Mouse (Mus musculus): ENCODE data around the gene Dhx38. TPM values are rescaled to one million over a fixed set of nuclear protein-coding genes. Genes with fewer than 3 reads are reported as not detected.
A peak's percentile ranks its signal among the peaks of the same experiment; 100 is the strongest.

Dhx38 gene
- polyA plus RNA-seq (2016; fragmentation: Nextera tagmentation; extraction: Ambion mirVana): 19.5 and 19.8 TPM in 2 replicates

GRCm38 (mm10) chr8:109565498-109566333 is at the start of gene Dhx38, which contains the start of gene Txnl4b:
Dhx38 (minus strand) TSS chr8:109565861.
Txnl4b (plus strand) TSS chr8:109565892.
- Histone ChIP-seq H3K36me3 (peaks cover 42% of the 10 kb centered on the region), H3K4me1 (replicated peaks) (peaks cover 14% of the 10 kb centered on the region), H3K4me2 (peak within 1 kb of the TSS; percentile 89), H3K9ac (peak within 1 kb of the TSS; percentile 92), H3K27ac (ENCODE audit: poor library complexity, severe bottlenecking) (peak within 1 kb of the TSS; percentile 92), H3K4me3 (peak within 1 kb of the TSS; percentile 84), H3K9me3 (replicated peaks) (no peaks in the 10 kb centered on the region), H3K27me3 (replicated peaks) (no peaks in the 10 kb centered on the region)
- peak; percentile 99 for ATAC-seq (ENCODE audit: insufficient number of reproducible peaks, low FRiP score)
- WGBS: under 1% methylated on average over 52 of the region's 52 CpGs

DNA sequence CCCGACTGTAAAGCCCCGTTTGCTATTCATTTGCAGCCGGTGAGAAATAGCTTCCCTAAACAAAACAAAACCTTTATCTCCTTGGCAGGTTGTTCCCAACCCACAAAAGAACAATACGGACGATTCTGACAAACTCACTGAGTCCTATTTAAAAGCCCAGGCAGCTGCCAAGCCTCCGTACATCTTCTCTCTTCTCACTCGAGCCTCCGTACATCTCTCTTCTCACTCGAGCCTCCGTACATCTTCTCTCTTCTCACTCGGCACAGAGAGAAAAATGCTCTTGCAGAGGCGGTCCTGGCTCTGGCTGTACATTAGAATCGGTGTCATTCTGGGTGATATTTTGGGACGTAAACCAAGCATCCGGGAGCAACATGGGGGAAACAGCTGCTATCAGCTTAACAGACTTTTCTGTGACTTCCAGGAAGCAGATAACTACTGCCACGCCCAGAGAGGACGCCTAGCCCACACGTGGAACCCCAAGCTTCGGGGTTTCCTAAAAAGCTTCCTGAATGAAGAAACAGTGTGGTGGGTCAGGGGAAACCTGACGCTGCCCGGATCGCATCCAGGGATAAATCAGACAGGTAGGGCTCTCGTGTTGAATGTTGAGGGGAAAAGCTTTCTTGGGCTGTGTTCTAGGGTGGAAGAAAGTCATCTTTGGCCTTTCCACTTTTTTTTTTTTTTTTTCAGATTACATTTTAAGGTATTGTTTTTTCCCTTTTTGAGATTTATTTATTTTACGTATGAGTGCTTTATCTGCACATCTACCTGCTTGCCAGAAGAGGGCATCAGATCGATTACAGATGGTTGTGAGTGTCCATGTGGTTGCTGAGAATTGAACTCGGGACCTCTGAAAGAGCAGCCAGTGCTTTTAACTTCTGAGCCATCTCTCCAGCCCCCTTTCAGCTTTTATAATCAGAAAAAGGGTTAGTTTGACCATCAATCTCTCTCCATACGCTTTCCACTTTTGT is 48.9 kb upstream of the Dhx38 start, which contains the start of gene Pkd1l3:
Pkd1l3 (plus strand) TSS at position 275 of the 968 bp plus-strand sequence.
- 46% methylated on average over 27 of the region's 27 CpGs for WGBS
- peak within 1 kb of the TSS; percentile 44 for H3K4me2 ChIP-seq
- no peak for ATAC-seq (ENCODE audit: insufficient number of reproducible peaks, low FRiP score)
- H3K9ac ChIP-seq: no peak within 1 kb of the TSS
- H3K27me3 ChIP-seq (replicated peaks): peaks cover 5% of the 10 kb centered on the region; the same call in 1 of the 2 replicates
- H3K9me3 ChIP-seq (replicated peaks): peaks cover 3% of the 10 kb centered on the region
- H3K36me3 ChIP-seq: no peaks in the 10 kb centered on the region
- no peak within 1 kb of the TSS; the same call in 1 of the 2 replicates for H3K4me3 ChIP-seq
- H3K4me1 ChIP-seq (replicated peaks): no peaks in the 10 kb centered on the region
- no peak within 1 kb of the TSS for H3K27ac ChIP-seq (ENCODE audit: poor library complexity, severe bottlenecking)

- Histone ChIP-seq H3K4me2 (peak overlapping the region; percentile 92), H3K36me3 (peaks cover 11% of the 10 kb centered on the region), H3K27me3 (replicated peaks) (peaks cover 5% of the 10 kb centered on the region; the same call in 1 of the 2 replicates), H3K4me1 (replicated peaks) (peaks cover 10% of the 10 kb centered on the region), H3K27ac (ENCODE audit: poor library complexity, severe bottlenecking) (peak overlapping the region; percentile 94), H3K4me3 (peak overlapping the region; percentile 65), H3K9me3 (replicated peaks) (no peaks in the 10 kb centered on the region), H3K9ac (peak overlapping the region; percentile 77)
- no peak for ATAC-seq (ENCODE audit: insufficient number of reproducible peaks, low FRiP score)
- 12% methylated on average over 5 of the region's 5 CpGs for WGBS
Measured at GRCm38 (mm10) chr8:109609153-109609502, 43.5 kb upstream of the Dhx38 start.

- under 1% methylated on average over 42 of the region's 42 CpGs for WGBS
Measured at GRCm38 (mm10) chr8:109608271-109609152, 42.9 kb upstream of the Dhx38 start, which contains the start of gene Dhodh. Dhodh (minus strand) TSS chr8:109608673.

GRCm38 (mm10) chr8:109607650-109608049 is 42.0 kb upstream of the Dhx38 start:
- Histone ChIP-seq H3K27me3 (replicated peaks) (peaks cover 5% of the 10 kb centered on the region; the same call in 1 of the 2 replicates), H3K9me3 (replicated peaks) (no peaks in the 10 kb centered on the region), H3K4me2 (peak overlapping the region; percentile 92), H3K4me1 (replicated peaks) (peaks cover 10% of the 10 kb centered on the region), H3K4me3 (peak overlapping the region; percentile 65), H3K27ac (ENCODE audit: poor library complexity, severe bottlenecking) (no peak overlapping the region), H3K36me3 (peaks cover 24% of the 10 kb centered on the region), H3K9ac (peak overlapping the region; percentile 77)
- WGBS: 6% methylated on average over 12 of the region's 12 CpGs
- ATAC-seq (ENCODE audit: insufficient number of reproducible peaks, low FRiP score): no peak

More at GRCm38 (mm10) chr8:109608271-109609152, 42.9 kb upstream of the Dhx38 start, which contains the start of gene Dhodh:
- Histone ChIP-seq H3K4me2 (peak within 1 kb of the TSS; percentile 92), H3K9ac (peak within 1 kb of the TSS; percentile 77), H3K27ac (ENCODE audit: poor library complexity, severe bottlenecking) (peak within 1 kb of the TSS; percentile 94), H3K36me3 (peaks cover 17% of the 10 kb centered on the region), H3K9me3 (replicated peaks) (no peaks in the 10 kb centered on the region), H3K27me3 (replicated peaks) (peaks cover 5% of the 10 kb centered on the region; the same call in 1 of the 2 replicates), H3K4me1 (replicated peaks) (peaks cover 10% of the 10 kb centered on the region), H3K4me3 (peak within 1 kb of the TSS; percentile 65)
- peak; percentile 98 for ATAC-seq (ENCODE audit: insufficient number of reproducible peaks, low FRiP score)

DNA sequence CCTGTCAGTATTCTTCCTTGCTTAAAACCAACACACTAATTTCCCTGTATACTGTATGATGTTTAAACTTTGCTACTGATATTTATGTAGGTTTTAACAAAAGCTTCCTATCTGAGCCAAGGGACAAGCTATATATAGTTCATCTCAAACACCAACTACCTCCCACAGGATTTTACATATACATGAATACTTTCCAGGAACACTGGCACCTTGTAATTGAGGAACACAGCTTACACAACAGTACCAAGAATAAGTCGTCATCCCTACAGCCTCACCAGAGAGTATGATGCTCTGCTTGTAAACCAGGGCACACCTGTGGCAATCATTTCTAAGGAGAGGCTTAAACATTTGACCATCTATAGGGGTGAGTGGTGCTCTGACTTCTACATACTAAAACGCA is 41.1 kb upstream of the Dhx38 start:
- no peak overlapping the region for H3K4me2 ChIP-seq
- peaks cover 32% of the 10 kb centered on the region for H3K36me3 ChIP-seq
- H3K4me3 ChIP-seq: no peak overlapping the region
- peaks cover 5% of the 10 kb centered on the region; the same call in 1 of the 2 replicates for H3K27me3 ChIP-seq (replicated peaks)
- ATAC-seq (ENCODE audit: insufficient number of reproducible peaks, low FRiP score): no peak
- peaks cover 10% of the 10 kb centered on the region for H3K4me1 ChIP-seq (replicated peaks)
- no peak overlapping the region for H3K9ac ChIP-seq
- H3K27ac ChIP-seq (ENCODE audit: poor library complexity, severe bottlenecking): no peak overlapping the region
- WGBS: 79% methylated on average over 2 of the region's 2 CpGs
- no peaks in the 10 kb centered on the region for H3K9me3 ChIP-seq (replicated peaks)

- H3K9ac ChIP-seq: no peak overlapping the region
- no peak for ATAC-seq (ENCODE audit: insufficient number of reproducible peaks, low FRiP score)
- 50% methylated on average over 8 of the region's 8 CpGs for WGBS
- H3K27ac ChIP-seq (ENCODE audit: poor library complexity, severe bottlenecking): no peak overlapping the region
- no peak overlapping the region for H3K4me2 ChIP-seq
- no peaks in the 10 kb centered on the region for H3K4me1 ChIP-seq (replicated peaks)
- no peaks in the 10 kb centered on the region for H3K27me3 ChIP-seq (replicated peaks)
- no peak overlapping the region for H3K4me3 ChIP-seq
- no peaks in the 10 kb centered on the region for H3K9me3 ChIP-seq (replicated peaks)
- peaks cover 57% of the 10 kb centered on the region for H3K36me3 ChIP-seq
Measured at GRCm38 (mm10) chr8:109595854-109596253, 30.2 kb upstream of the Dhx38 start.

DNA sequence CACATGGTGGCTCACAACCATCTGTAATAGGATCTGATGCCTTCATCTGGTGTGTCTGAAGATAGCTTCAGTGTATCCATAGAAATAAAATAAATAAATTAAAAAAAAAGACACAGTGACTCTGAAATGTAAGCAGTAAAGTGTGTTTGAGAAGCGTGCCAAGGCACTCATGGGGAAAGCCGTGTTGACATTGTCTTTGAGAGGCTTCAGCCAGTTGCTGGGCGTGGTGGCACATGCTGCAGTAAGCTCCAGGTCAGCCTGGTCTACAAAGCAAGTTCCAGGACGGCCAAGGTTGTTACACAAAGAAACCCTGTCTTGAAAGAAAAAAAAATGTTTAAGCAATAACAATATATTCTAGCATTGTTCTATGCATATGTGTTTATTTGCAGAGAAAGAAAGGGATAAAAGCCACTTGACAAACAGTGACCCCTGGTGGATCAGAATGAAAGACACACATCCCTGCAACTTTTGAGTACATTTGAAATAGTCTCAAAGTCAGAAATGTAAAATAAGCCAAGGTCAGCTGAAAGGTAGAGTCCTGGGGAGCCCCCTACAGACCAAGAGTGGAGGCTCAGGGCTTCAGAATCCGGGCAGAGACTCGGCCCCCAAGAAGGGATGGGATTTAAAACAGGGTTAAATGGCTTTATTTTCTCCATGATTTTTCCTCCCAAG is 27.6 kb upstream of the Dhx38 start:
- H3K4me3 ChIP-seq: no peak overlapping the region
- H3K4me1 ChIP-seq (replicated peaks): no peaks in the 10 kb centered on the region
- H3K27ac ChIP-seq (ENCODE audit: poor library complexity, severe bottlenecking): no peak overlapping the region
- ATAC-seq (ENCODE audit: insufficient number of reproducible peaks, low FRiP score): no peak
- H3K4me2 ChIP-seq: no peak overlapping the region
- no peak overlapping the region for H3K9ac ChIP-seq
- H3K9me3 ChIP-seq (replicated peaks): no peaks in the 10 kb centered on the region
- peaks cover 44% of the 10 kb centered on the region for H3K36me3 ChIP-seq
- 73% methylated on average over 6 of the region's 6 CpGs for WGBS
- no peaks in the 10 kb centered on the region for H3K27me3 ChIP-seq (replicated peaks)

DNA sequence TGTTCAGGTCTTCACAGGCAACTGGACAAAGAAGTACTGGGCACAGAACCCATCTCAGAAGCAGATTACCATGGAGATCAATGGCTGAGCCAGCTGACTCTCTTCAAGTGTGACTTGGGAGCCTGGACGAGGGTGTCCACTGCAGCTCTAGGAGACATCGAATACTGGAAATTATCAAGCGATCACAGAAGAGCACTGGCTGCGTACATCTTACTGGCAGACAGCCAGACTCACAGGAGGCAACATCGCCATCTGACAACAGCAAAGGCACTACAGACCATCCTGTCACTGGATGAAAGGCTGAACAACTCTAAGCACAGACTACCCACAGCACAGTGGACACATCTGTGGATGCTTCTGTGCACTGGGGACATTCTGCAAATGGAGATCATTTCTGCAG is 26.5 kb upstream of the Dhx38 start:
- Histone ChIP-seq H3K9ac (no peak overlapping the region), H3K36me3 (peaks cover 41% of the 10 kb centered on the region), H3K4me3 (no peak overlapping the region), H3K27ac (ENCODE audit: poor library complexity, severe bottlenecking) (no peak overlapping the region), H3K9me3 (replicated peaks) (no peaks in the 10 kb centered on the region), H3K4me1 (replicated peaks) (no peaks in the 10 kb centered on the region), H3K4me2 (no peak overlapping the region), H3K27me3 (replicated peaks) (no peaks in the 10 kb centered on the region)
- ATAC-seq (ENCODE audit: insufficient number of reproducible peaks, low FRiP score): no peak
- 87% methylated on average over 5 of the region's 5 CpGs for WGBS

GRCm38 (mm10) chr8:109591367-109591766 is 25.7 kb upstream of the Dhx38 start:
- WGBS: 75% methylated on average over 3 of the region's 3 CpGs
- Histone ChIP-seq H3K4me3 (no peak overlapping the region), H3K36me3 (peaks cover 37% of the 10 kb centered on the region), H3K9me3 (replicated peaks) (no peaks in the 10 kb centered on the region), H3K4me1 (replicated peaks) (no peaks in the 10 kb centered on the region), H3K27ac (ENCODE audit: poor library complexity, severe bottlenecking) (no peak overlapping the region), H3K9ac (no peak overlapping the region), H3K4me2 (no peak overlapping the region), H3K27me3 (replicated peaks) (no peaks in the 10 kb centered on the region)
- ATAC-seq (ENCODE audit: insufficient number of reproducible peaks, low FRiP score): no peak
